ENCODE assay signal across 17 mouse cellular contexts in the genomic region with DNA sequence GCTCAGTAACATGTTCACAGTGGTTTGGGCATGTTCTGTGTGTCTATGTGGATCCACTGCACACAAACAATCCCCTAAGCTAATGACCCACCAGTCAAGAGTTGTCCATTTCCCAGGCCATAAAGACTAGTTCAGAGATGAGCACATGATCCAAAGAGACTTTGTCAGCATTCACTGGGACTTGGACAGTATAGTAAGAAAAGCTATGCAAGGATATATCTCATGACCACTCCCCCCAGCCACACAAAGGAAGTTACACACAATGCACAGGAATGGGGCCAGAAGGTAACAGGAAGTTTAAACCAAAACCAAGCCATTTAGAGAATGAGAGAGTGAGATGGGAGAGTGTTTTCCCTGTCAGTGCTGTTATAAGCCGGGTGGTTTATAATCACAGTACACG. TPM values are rescaled to one million over a fixed set of nuclear protein-coding genes. Genes with fewer than 3 reads are reported as not detected.
"Had no signal": no experiment of that assay in that cellular context is flagged by ENCODE, and none has a peak within 500 bp of the region (broad histone marks: within the 10 kb centered on the region; RNA-seq: fewer than 3 reads in every experiment).

No protein-coding gene starts in this region.

- H3K4me1 ChIP-seq: limb, embryonic 13.5 days; midbrain, embryonic 12.5 days; neural tube, embryonic 13.5 days had no signal

- DNase-seq: kidney, adult 18-20 months; kidney, postnatal 25 days; left cerebral cortex, postnatal 4 days; retina, postnatal 1 day; right cerebral cortex, postnatal 4 days; spleen, adult 18-20 months; thymus, adult 18-20 months; thymus, postnatal 14 days had no signal

- H3K36me3 ChIP-seq: limb, embryonic 13.5 days; midbrain, embryonic 12.5 days; neural tube, embryonic 13.5 days had no signal

- H3K9me3 ChIP-seq: limb, embryonic 13.5 days; midbrain, embryonic 12.5 days; neural tube, embryonic 13.5 days had no signal

- H3K27ac ChIP-seq: limb, embryonic 13.5 days; liver, embryonic 14.5 days; macrophage; midbrain, embryonic 12.5 days; neural tube, embryonic 13.5 days had no signal

- H3K4me3 ChIP-seq: limb, embryonic 13.5 days; midbrain, embryonic 12.5 days; neural tube, embryonic 13.5 days had no signal

- H3K27me3 ChIP-seq: limb, embryonic 13.5 days; midbrain, embryonic 12.5 days; neural tube, embryonic 13.5 days had no signal

- ATAC-seq: midbrain, embryonic 16.5 days had no signal

- H3K9ac ChIP-seq: limb, embryonic 13.5 days; liver, embryonic 14.5 days; midbrain, embryonic 12.5 days; neural tube, embryonic 13.5 days had no signal

- H3K4me2 ChIP-seq: limb, embryonic 13.5 days; midbrain, embryonic 12.5 days; neural tube, embryonic 13.5 days had no signal

RNA-seq across cellular contexts. Expression of gene Themis3, which starts 33.0 kb away (rescaled TPM):
- total RNA-seq: layer of hippocampus, postnatal 14 days; left cerebral cortex, postnatal 4 days; liver, adult 2 months; megakaryocyte-erythroid progenitor cell, adult 5-6 weeks had no signal
- polyA plus RNA-seq: liver, adult 2 months; liver, embryonic 14.5 days; macrophage; midbrain, embryonic 12.5 days; midbrain, embryonic 16.5 days; neural tube, embryonic 13.5 days had no signal
